Mouse (Mus musculus): ENCODE results near the gene Gm45753. TPM values are rescaled to one million over a fixed set of nuclear protein-coding genes. Genes with fewer than 3 reads are reported as not detected.

Gm45753 gene
- total RNA-seq, 2 experiments from 2014 or later = not detected

Other genes starting within 250 kb of the Gm45753 start
- not detected for gene Mtnr1a, start 239.3 kb downstream of the Gm45753 start, total RNA-seq (2021)
- gene F11, start 46.4 kb downstream of the Gm45753 start, total RNA-seq (2021) = under 1 TPM in 1 of 2 experiments, not detected in 1; 0.11 TPM
- not detected for gene Klkb1, start 13.6 kb downstream of the Gm45753 start, total RNA-seq (2021)
- gene Cyp4v3, start 24.8 kb upstream of the Gm45753 start, total RNA-seq (2021) = 1 to 10 TPM; 1.4 to 1.5 TPM
- gene Fam149a, start 73.8 kb upstream of the Gm45753 start, total RNA-seq (2021) = 1 to 10 TPM; 5.2 to 6.5 TPM
- 1 to 10 TPM; 3.8 TPM for gene Tlr3, start 102.6 kb upstream of the Gm45753 start, total RNA-seq (2021)
- gene Sorbs2, start 199.3 kb upstream of the Gm45753 start, total RNA-seq (2021) = 10 to 100 TPM; 20.4 to 26.5 TPM